Mouse (Mus musculus) midbrain, embryonic 12.5 days (tissue): ENCODE results near the gene Cfap36. TPM values are rescaled to one million over a fixed set of nuclear protein-coding genes. Genes with fewer than 3 reads are reported as not detected.

Experiments used
- ATAC-seq: fragments of 200-750 bp; cut with Nextera tagmentation; 2 replicates; pipeline ENCODE4 v1.8.0; 2017; ENCODE audit warnings: low read depth, moderate TSS enrichment, moderate library complexity; ENCODE audit not compliant: low FRiP score
- H3K27ac ChIP-seq: fragments of 300-500 bp; sonication (generic); replicated peaks from 2 replicates; pipeline ENCODE4 v1.5.1; 2016; ENCODE audit warnings: mild to moderate bottlenecking
- H3K27me3 ChIP-seq: fragments of 300-500 bp; sonication (generic); 2 replicates; pipeline ENCODE4 v1.6.1; 2016; ENCODE audit warnings: mild to moderate bottlenecking
- H3K36me3 ChIP-seq: fragments of 300-500 bp; sonication (generic); 2 replicates; pipeline ENCODE4 v1.6.1; 2016
- H3K4me1 ChIP-seq: fragments of 300-500 bp; sonication (generic); 2 replicates; pipeline ENCODE4 v1.6.1; 2016
- H3K4me2 ChIP-seq: fragments of 300-500 bp; sonication (generic); replicated peaks from 2 replicates; pipeline ENCODE4 v1.6.1; 2016; ENCODE audit warnings: mild to moderate bottlenecking, moderate library complexity
- H3K4me3 ChIP-seq: fragments of 300-500 bp; sonication (generic); 2 replicates; pipeline ENCODE4 v1.5.1; 2016; ENCODE audit warnings: mild to moderate bottlenecking
- H3K9ac ChIP-seq: fragments of 300-500 bp; sonication (generic); replicated peaks from 2 replicates; pipeline ENCODE4 v1.6.1; 2016; ENCODE audit warnings: mild to moderate bottlenecking, moderate library complexity
- H3K9me3 ChIP-seq: fragments of 300-500 bp; sonication (generic); 2 replicates; pipeline ENCODE4 v1.6.1; 2016; ENCODE audit warnings: mild to moderate bottlenecking
- WGBS: fragments of 180-500 bp; shearing (Covaris S2); methylation state at CpG from one replicate; pipeline ENCODE4 v1.1.7; 2016; 5-methylcytosine and 5-hydroxymethylcytosine counted together
- polyA plus RNA-seq: library from polyadenylated mRNA; unstranded; fragments of >200 nt; fragmentation: Nextera tagmentation; extraction: Ambion mirVana; gene quantifications from 2 replicates; pipeline ENCODE4 v1.2.1, GENCODE M21; 2016

Gene Cfap36
- polyA plus RNA-seq, 1 experiment from 2014 or later = 88.3 TPM

DNA sequence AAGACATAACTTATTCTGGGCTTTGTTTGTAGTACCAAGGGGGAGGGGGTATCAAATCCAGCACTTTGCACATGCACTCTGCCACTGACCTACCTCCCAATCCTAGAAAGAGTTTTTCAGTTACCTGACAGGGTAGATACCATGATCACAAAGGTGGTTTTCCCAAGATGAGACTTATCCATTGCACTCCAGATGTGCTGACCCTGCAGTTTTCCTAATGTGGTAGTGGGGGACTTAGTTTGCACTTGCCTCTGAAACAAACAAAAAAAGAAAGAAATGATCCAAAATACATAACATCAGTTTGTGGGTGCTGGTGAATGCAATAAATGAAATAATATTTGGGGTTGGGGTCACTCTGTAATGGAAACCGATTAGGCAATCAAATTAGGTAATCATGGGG is 67.9 kb downstream of the Cfap36 start:
- no peak overlapping the region for H3K9ac ChIP-seq
- no peaks in the 10 kb centered on the region for H3K27me3 ChIP-seq
- no peaks in the 10 kb centered on the region for H3K4me1 ChIP-seq
- H3K4me2 ChIP-seq = no peak overlapping the region
- H3K4me3 ChIP-seq = no peak overlapping the region
- no peak for ATAC-seq
- no peaks in the 10 kb centered on the region for H3K9me3 ChIP-seq
- WGBS = 98% methylated on average over 1 of the region's 1 CpGs
- peaks cover 18% of the 10 kb centered on the region for H3K36me3 ChIP-seq
- H3K27ac ChIP-seq = no peak overlapping the region

GRCm38 (mm10) chr11:29173706-29174436 is 73.3 kb downstream of the Cfap36 start:
- Histone ChIP-seq H3K4me1 (peaks cover 17% of the 10 kb centered on the region), H3K9me3 (no peaks in the 10 kb centered on the region), H3K36me3 (no peaks in the 10 kb centered on the region), H3K4me3 (peak overlapping the region; percentile 96), H3K9ac (peak overlapping the region; percentile 98), H3K4me2 (peak overlapping the region; percentile 74), H3K27me3 (no peaks in the 10 kb centered on the region), H3K27ac (peak overlapping the region; percentile 96)
- WGBS = 7% methylated on average over 13 of the region's 13 CpGs
- peak; percentile 1; the same call in 1 of the 2 replicates for ATAC-seq

DNA sequence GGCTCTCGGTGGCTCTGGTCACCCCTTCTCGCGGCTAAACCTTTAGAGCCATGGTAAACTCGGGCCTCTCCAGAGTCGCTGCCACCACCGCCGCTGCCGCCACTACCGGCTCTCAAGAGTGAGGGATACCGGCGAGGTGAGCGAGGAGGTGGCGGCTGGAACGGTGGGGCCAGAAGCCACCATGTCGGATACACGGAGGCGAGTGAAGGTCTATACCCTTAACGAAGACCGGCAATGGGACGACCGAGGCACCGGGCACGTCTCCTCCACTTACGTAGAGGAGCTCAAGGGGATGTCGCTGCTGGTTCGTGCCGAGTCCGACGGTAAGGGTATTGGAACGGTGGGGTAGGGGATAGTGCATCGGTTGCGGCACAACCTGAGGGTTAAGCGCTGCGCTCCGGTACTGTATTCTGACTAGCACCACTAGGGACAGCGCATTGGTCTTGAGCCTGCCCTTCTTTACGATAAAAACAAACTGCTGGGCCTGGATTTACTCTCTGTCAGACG is 74.0 kb downstream of the Cfap36 start:
- Histone ChIP-seq H3K27me3 (no peaks in the 10 kb centered on the region), H3K9ac (peak overlapping the region; percentile 98), H3K9me3 (no peaks in the 10 kb centered on the region), H3K36me3 (no peaks in the 10 kb centered on the region), H3K4me1 (peaks cover 17% of the 10 kb centered on the region), H3K4me3 (peak overlapping the region; percentile 96), H3K4me2 (peak overlapping the region; percentile 74), H3K27ac (peak overlapping the region; percentile 96)
- ATAC-seq = peak; percentile 64
- WGBS = under 1% methylated on average over 38 of the region's 38 CpGs

DNA sequence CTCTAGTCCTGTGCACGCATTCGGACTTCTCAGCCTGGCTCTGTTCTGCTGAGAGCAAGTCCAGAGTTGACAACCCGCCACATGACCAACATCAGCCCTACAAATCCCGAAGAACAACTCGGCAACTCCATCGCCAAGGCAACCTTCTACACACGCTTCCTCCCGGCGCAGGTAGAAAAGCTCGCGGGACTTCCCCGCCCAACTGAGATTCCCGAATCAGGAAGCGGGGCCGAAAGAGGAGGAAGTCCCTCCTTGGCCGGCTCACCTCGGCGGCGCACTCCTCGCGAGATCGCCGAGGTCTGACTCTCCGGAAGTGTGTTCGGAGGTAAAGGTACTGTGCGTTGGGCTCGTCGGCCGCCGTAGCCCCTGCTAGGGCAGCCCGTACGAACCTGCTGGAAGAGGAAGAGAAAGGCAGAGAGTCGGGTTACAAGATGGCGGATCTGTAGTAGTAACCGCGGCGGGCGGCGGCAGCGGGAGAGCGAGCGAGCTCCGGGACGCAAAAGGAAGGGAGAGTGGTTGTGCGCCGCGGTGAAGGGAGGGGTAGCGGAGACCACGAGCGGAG is 74.6 kb downstream of the Cfap36 start, which contains the start of gene Ppp4r3b:
Gene Ppp4r3b, plus strand, starts transcription at position 328 of the 562 bp plus-strand sequence.
- H3K4me3 ChIP-seq = peak within 1 kb of the TSS; percentile 96
- peak; percentile 98 for ATAC-seq

GRCm38 (mm10) chr11:29171959-29172391 is 75.2 kb downstream of the Cfap36 start:
- H3K4me1 ChIP-seq = peaks cover 17% of the 10 kb centered on the region
- under 1% methylated on average over 34 of the region's 34 CpGs for whole genome bisulfite sequencing
- H3K36me3 ChIP-seq = no peaks in the 10 kb centered on the region
- peak overlapping the region; percentile 67 for H3K27ac ChIP-seq
- peak overlapping the region; percentile 96 for H3K4me3 ChIP-seq
- peak; percentile 23 for ATAC-seq
- peak overlapping the region; percentile 63 for H3K9ac ChIP-seq
- peak overlapping the region; percentile 74 for H3K4me2 ChIP-seq
- no peaks in the 10 kb centered on the region for H3K27me3 ChIP-seq
- H3K9me3 ChIP-seq = no peaks in the 10 kb centered on the region

More for the DNA sequence above, 74.6 kb downstream of the Cfap36 start, which contains the start of gene Ppp4r3b:
- peaks cover 17% of the 10 kb centered on the region for H3K4me1 ChIP-seq
- WGBS = under 1% methylated on average over 50 of the region's 50 CpGs
- no peaks in the 10 kb centered on the region for H3K9me3 ChIP-seq
- peak within 1 kb of the TSS; percentile 96 for H3K27ac ChIP-seq
- H3K9ac ChIP-seq = peak within 1 kb of the TSS; percentile 98
- H3K36me3 ChIP-seq = no peaks in the 10 kb centered on the region
- H3K4me2 ChIP-seq = peak within 1 kb of the TSS; percentile 74
- H3K27me3 ChIP-seq = no peaks in the 10 kb centered on the region

Other genes with a start within 250 kb of the Cfap36 start
- 32.5 and 33.0 TPM in 2 replicates for gene Pnpt1, start 116.7 kb downstream of the Cfap36 start, polyA plus RNA-seq
- gene Ppp4r3b, start 74.5 kb downstream of the Cfap36 start, polyA plus RNA-seq = 114 and 126 TPM in 2 replicates
- 76.4 and 89.5 TPM in 2 replicates for gene Ccdc88a, start 126.2 kb upstream of the Cfap36 start, polyA plus RNA-seq